Mouse (Mus musculus) layer of hippocampus, adult 18-20 months (tissue): Measurements from ENCODE around the gene Itsn1. TPM values are rescaled to one million over a fixed set of nuclear protein-coding genes. Genes with fewer than 3 reads are reported as not detected.

Source experiments
- DNase-seq, 2 experiments: peaks; one replicate each; pipeline ENCODE4 v3.0.0; 2022; ENCODE audit warnings: low spot score in 2 of 2
- total RNA-seq, 2 experiments: library from RNA; stranded (reverse); gene quantifications; 2 replicates each; pipeline ENCODE4 v1.2.3; 2021

Gene Itsn1
- total RNA-seq, 2 experiments from 2014 or later, result 151 to 158 TPM

DNA sequence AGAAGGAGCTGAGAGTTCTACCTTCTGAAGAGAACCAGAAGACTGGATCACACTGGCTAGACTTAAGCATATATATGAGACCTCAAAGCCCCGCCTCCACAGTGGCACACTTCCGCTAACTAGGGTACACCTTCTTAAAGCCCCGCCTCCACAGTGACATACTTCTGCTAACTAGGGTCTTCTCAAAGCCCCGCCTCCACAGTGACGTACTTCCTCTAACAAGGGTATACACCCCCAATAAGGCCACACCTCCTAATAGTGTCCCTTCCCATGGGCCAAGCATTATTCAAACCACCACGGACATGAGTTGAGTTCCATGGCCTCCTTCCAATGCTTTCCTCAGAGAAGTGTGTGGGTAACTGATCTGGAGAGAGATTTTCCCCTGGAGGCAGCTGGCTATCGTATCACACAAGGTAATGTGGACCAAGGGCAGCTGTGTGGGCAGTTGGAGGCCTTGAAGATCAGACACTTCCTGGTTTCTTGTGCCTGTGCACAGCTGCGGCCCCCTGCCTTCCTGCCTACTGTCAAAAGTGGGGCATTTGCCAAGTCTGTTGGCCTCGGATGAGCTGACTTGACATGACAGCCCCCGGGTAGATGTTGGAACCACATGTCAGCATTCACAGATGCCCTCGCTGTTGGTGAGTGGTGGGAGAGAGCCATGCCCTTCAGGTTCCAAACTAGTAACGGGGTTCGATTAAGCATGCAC is 174.9 kb downstream of the Itsn1 start:
- no peak for DNase-seq

DNA sequence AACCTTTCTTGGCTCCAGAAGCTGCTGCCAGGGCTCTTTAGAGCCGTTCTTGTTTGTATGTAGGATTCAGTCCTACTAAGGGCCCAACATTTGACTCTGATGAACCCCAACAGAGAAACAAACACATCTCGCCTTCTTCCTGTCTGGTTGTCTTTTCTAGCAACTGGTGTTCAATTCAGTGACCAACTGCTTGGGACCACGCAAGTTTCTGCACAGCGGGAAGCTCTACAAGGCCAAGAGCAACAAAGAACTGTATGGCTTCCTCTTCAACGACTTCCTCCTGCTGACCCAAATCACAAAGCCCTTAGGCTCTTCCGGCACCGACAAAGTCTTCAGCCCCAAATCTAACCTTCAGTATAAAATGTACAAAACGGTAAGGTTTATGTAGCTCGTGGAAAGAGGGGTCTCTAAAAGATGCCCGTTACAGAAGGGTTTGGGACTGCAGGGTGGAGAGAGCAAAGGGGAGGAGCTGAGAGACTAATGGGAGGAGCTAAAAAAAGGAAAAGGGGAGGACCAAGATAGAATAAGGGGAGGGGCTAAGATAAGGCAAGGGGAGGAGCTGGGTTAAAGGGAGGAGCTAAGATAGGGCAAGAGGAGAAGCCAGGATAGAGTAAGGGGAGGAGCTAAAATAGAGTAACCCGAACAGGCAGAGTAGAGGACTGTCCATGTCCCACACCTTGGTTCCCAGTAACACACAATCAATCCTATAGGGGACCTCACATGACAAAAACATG is 176.2 kb downstream of the Itsn1 start:
- DNase-seq, result no peak

DNA sequence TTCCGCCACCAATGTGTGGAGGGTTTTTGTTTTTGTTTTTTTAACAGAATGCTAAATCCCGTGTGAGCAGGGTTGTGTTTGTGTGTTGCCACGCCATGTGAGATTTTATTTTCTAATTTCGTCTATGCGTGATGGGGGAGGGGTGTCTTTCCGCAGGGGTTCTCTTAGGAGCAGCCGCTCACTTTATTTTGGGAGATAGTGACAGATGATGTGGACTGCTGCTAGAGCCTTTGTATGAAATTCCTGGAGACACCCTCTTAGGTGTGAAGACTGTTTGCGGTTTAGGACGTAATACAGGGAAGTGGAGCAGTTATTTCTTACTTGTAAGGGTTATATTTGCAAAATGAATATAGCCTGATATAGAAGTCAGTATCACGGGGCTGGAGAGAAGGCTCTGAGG is 176.9 kb downstream of the Itsn1 start:
- no peak for DNase-seq

DNA sequence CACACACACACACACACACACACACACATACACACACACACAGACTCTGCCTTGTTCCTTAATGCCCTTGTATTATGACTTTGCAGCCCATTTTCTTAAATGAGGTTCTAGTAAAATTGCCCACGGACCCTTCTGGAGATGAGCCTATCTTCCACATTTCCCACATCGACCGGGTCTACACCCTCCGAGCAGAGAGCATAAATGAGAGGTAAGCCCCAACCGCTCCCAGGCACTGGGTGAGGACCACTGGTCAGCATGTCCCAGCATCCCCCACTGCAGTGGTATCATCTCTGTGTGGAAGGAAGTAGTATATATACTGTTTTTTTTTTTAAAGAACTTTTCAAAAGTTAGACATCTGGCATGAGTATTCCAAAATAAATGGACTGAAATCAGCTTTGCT is 177.6 kb downstream of the Itsn1 start:
- DNase-seq, result no peak

DNA sequence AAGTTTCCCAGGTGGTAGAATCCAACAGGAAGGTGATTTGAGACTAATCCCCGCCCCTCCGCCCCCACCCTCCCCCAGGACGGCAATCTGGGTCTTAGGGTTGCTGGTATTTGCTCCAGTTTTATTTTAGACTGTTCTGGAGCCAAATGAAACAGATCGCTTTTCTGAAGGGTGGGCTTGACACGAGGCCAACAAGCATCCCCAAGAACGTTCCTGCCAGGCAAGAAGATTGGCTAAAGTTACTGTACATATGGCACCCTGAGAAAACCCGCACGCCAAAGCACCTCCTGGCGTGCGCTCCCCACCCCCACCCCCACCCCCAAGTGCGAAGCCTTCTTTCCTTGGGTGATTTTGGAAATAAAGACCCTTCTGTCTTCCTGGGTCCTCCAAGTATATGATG is 178.1 kb downstream of the Itsn1 start:
- peak in 1 of 2 experiments; percentile 57 for DNase-seq

DNA sequence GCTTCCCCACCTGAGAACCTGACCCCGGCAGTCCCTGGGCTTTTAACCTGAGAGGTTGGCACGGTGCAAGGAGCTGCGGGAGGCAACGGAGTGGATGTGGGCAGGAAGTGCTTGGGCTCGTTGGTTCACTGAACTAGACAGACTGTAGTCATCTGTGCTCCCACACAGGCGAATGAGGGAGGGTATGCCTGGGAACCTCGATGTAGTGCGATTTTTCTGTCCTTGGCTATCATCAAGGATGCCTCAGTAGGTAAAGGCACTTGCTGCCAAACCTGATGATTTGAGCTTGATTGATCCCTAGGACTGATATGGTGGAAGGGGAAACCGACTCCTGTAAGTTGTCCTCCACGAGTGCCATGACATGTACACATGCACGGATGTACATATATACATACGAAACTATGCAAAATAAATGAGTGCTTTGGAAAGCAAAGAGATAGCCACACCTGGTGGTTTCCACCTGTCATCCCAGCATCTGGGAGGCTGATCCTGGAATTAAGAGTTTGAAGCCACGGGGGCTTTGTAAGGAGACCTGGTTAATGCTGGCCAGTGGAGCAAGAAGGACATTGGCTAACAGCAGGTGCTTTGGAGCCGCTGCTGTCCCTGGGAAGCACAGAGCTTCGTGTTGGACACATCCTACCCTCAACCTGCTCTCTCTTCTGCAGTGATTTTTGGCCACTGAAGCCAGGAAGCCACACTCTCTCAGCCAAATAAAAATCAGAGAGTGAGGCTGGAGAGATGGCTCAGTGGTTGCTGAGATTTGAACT is 180.7 kb downstream of the Itsn1 start:
- DNase-seq, result no peak

DNA sequence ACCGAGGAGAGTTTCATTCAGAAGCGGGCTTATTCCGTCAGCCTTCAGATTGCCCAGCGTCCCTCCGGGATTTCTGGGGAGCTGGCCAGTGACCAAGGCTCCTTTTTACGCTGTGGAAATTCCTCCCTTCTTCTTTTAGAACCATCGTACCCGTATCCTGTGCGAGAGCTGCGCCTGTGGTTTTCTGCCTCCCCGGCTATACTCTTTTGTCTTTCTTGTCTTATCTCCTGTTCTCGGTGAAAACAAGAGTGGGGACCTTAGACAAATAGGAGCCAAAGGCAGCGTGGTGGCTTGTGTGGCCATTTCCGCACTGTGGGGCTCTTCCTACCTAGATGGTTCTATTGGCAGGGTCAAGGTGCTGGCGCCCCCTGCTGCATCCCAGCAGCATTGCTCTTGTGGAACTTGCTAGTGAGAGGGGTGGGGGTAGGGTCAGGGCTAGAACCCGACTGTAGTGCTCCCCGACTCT is 188.6 kb downstream of the Itsn1 start:
- peak; percentile 76 to 91 for DNase-seq

DNA sequence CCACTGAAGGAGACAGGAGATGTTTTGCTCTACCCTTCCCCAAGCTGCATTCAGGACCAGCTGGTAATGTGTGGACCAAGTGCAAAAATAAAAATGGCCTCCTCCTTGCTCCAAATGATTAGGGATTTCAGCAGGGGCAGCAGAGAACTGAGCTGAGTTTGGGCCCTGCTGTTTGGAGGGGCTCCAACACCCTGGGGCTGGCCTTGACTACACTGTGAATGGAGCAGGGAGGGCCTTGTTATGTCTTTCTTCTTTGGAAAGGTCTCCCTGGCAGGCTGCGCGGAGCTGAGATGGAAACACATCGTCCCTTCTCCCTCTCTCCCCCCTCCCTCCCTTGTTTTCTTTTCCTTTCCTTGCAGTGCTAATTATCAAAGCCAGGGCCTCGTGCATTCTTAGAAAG is 189.4 kb downstream of the Itsn1 start:
- peak in 1 of 2 experiments; percentile 49 for DNase-seq

DNA sequence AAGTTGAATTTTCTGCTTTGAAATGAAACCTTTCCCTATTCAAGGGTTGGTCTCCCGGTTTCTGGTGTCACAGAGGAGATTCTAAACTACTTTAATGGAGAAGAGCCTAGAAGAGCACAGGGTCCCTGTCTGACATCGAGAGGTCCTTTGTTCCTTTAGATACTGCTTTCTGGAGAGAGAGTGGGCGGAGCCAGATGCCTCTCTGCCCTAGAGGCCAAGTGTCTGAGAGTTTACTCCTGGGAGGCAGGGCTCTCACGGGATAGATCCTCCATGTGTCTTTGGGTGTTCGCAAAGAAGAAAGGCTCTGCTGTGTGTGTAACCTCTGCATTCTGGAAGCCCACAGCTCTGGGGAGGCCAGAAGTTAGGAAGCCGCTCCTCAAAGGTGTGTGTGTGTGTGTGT is 190.0 kb downstream of the Itsn1 start:
- no peak for DNase-seq

DNA sequence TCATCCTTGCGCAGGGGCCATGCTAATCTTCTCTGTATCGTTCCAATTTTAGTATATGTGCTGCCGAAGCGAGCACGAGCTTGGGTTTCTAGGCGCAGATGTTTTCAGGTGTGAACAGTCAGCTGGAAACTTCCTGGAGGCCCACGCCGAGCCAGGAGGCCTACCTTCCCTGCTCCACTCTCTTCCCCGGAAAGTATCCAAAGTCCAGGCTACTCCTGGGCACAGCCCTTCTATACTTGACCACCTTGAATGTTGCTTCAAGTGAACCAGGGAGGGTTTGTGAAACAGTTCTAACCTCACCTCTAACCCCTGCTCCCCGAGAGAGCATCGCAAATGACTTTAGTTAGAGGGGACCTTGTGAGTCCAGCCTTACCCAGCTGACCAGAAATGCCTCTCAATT is 192.3 kb downstream of the Itsn1 start:
- DNase-seq, result no peak

DNA sequence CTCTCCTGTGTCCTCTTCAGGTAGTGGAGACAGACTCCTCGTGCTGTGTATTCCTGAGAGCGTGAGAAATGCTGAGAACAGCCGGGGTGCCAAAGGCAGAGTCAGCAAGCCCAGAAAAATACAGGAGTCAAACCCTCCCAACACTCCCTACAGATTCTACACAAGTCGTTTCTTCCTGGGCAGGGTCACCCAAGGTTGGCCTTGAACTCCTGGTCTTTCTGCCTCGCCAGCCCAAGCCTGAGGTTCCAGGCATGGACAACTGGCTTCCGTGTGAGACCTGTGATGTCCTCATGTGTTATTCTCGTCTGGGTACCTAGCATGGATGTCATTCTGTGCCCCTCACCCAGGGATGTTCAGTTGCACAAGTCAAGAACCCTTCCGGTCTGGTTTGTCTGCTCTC is 193.9 kb downstream of the Itsn1 start:
- DNase-seq, result no peak

DNA sequence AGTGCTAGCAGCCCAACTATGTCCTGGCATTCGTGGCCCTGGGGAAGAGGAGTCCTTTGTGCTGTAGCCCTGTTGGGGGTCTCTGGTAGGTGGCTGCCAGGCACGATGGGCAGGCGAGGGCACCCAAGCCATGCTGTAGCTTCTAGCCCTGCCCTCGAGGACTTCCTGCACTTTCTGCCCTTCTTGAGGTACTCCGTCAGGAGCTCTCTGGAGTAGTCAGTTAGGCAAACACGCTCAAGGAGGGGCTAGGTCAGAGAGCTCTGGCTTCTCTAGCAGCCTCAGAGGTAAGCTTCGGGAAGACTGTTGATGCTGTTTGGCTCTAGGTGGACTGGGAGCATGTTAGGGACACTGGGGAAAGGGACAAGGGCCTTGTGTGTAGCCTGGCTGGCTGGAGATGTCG is 195.3 kb downstream of the Itsn1 start:
- DNase-seq, result no peak

DNA sequence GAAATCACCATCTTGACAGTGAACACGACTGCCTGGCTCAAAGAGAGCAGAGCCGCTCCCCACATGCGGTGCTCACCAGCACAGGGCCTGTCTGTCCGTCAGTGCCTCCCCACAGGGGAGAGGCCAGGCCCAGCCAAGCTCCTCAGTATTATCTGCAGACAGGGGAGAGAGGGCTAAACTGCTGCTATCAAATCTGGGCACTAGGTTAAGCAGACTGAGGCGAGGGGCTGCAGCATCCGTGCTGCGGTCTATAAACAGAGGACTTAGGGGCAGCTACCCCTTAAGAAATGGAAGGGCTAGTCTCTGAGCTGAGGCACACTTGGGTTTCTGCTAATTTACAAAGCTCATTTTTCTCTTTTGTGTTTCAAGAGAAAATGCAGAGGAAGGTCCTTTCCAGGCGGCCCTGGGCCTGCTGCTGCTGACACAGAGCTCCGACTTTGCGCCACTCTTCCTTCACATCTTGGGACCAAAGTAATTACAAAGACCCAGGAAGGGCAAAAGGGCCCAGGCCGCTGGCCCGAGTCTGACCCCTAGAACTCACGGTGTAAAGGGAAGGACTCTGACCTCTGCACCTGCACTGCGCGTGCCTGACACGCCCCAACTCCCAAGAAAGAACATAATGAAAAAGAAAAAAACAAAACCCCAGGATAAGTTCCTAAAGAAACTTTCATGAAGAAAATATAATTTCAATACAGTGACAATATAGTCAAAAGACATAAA is 199.0 kb downstream of the Itsn1 start:
- DNase-seq, result no peak

DNA sequence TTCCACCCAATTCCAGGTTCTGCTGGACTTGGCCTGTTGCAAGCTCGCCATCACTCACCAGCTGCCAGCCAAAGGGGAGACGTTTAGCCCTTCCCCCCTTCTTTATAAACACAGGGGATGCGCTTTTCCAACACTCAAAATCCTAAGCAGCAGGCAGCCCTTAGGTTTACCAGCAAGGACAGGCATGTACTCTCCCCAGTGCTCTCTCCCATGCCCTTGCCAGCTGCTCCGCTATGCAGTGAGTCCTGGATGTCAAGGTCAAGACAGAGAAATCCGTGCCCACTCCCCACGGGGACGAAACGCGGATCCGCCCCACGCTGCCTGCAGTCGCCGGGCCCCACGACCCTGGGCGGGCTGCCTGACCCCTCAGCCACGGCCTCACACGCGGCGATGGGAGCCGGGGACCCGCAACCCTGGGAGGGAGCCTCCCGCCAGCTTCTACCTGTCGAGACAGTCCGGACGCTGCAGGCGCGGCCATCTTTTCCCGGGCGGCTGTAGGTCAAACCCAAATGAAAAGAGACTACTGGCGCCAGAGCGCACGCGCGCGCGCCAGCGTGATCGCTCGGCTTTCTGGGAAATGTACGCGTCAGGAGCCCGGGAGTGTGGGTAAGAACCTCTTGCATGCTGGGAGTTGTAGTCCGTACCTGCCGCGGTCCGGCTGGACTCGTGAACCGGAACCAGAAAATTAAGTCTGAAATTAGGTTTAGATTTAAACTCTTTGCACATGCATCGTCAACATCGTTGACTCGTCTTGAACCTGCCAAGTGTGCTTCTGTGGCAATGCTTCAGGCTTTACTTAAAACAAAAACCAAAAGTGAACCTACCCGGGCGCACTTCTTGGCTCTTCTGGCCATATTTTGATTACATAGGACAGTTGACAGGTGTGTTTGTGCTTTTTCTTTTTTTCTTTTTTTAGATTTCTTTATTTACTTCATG is 202.3 kb downstream of the Itsn1 start:
- DNase-seq, result peak; percentile 89 to 95

DNA sequence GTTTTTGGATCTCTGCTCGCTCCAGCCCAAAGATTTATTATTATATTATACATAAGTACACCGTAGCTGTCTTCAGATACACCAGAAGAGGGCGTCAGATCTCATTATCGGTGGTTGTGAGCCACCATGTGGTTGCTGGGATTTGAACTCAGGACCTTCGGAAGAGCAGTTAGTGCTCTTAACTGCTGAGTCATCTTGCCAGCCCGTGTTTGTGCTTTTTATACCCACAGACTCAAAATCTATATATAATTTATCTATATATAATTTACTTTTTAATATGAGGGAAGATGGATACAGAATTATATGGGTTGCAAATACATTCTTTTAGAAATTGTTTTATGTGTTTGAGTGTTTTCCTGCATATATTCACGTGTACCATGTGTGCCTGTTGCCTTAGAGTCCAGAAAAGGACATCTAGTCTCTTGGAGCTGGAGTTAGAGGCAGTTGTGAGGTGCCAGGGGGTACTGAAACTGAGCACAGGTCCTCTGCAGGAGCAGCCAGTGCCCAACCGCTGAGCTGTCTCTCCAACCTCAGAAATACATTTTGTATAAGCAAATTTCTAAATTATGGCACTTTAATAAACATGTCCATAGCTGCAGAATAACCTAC is 203.1 kb downstream of the Itsn1 start:
- DNase-seq, result no peak

DNA sequence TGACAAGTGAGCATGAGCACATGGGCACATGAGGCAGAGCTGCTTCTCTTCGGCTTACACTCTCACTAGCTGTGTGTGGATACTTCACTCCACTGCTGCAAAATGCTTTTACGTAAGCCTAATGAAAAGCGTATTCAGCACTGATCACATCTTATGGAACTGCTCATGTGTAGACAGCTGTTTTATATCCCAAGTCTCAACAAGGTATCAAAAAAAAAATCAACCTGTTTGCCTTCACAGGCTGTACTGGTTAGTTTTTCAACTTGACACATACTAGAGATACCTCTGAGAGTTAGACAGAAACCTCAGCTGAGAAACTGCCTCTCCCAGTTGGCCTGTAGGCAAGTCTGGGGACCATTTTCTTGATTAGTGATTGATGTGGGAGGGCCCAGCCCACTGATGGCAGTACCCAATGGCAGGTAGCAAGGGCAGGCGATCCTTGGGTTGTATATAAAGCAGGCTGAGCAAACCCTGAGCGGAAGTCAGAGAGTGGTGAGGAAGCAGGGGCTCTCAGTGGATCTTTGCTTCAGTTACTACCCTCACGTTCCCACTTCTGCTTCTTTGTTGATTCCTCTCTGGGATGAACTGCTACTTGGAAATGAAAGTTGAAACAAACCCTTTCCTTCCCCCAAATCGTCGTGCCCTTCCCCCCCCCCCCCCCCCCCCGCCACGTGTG is 203.9 kb downstream of the Itsn1 start:
- no peak for DNase-seq

DNA sequence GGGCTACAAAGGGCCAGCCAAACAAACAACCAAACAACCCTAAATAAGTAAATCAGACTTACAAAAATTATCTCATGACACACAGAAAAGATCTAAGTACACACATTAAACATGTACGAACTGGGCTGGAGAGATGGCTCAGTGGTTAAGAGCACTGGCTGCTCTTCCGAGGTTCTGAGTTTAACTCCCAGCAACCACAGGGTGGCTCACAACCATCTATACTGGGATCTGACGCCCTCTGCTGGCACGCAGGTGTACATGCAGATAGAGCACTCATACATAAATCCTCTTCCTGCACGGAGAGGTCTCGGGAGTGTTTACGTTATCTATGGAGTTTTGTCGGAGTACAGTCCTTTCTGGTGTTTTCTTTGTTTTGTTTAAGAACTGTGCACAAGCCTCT is 206.0 kb downstream of the Itsn1 start:
- DNase-seq, result peak in 1 of 2 experiments; percentile 65

DNA sequence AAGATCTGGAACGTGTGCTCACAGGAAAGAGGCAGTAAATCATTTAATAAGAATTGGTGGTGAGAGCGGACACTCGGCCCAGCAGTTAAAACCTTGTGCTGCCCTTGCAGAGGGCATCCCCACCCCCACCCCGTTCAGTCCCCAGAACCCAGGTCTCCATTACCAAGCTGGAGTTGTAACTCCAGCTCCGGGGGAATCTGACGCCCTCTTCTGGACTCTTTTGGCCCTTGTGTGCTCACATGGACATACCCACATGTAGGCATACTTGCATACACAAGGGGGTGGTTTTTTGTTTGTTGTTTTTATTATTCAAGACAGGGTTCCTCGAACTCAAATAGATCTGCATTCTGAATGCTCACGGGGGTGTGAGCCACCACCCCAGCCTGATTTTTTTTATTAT is 206.6 kb downstream of the Itsn1 start:
- DNase-seq, result no peak

DNA sequence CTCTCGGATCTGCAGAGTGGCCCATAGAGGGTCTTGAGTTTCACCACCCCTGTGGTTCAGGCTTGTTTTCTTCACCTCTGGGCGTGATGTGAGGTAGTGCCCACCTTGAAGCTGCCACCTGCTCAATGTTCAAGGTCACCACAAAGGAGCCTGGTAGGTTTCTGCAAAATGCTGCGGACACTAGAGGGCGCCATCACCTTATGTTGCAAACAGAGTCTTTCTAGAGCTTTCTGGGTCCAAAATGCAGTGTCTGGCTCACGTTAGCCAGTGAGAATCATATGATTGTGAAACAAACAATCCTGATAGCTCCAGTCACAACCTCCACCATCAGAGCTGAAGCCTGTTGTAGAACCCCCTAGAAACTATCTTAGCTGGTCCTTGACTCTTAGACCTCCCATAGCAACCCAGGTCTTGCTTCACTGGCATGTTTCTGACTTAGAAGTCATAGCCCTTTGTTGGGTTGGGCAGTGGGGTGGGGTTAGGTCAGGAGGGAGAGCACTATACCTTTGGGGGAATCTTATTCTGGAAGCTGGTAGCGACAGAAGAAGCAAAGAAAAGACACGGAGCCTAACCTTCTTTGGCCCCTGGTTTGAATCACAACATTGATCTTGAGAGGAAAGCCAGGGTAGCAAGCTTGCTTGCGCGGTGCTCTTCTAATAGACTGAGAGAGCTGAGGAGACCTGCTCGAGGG is 207.4 kb downstream of the Itsn1 start:
- peak; percentile 63 to 90 for DNase-seq
